Mouse (Mus musculus): ENCODE measurements around the gene Tmem252. TPM values are rescaled to one million over a fixed set of nuclear protein-coding genes. Genes with fewer than 3 reads are reported as not detected.

Tmem252 gene
- polyA plus RNA-seq (2015; fragmentation: Nextera tagmentation; extraction: Ambion mirVana) = 31.6 and 40.1 TPM in 2 replicates

GRCm38 (mm10) chr19:24673762-24674161 is at the start of gene Tmem252:
Gene Tmem252, plus strand, starts transcription at chr19:24674008.

Other genes with a start within 250 kb of the Tmem252 start
- gene Fam122a, start 196.7 kb upstream of the Tmem252 start, polyA plus RNA-seq (2015; fragmentation: Nextera tagmentation; extraction: Ambion mirVana) = 41.9 and 48.4 TPM in 2 replicates
- gene Pip5k1b, start 118.1 kb upstream of the Tmem252 start, polyA plus RNA-seq (2015; fragmentation: Nextera tagmentation; extraction: Ambion mirVana) = 1.4 and 1.5 TPM in 2 replicates
- 31.1 and 33.8 TPM in 2 replicates for gene Pgm5, start 187.8 kb downstream of the Tmem252 start, polyA plus RNA-seq (2015; fragmentation: Nextera tagmentation; extraction: Ambion mirVana)
- 237 and 260 TPM in 2 replicates for gene Gm10053, start 201.7 kb downstream of the Tmem252 start, polyA plus RNA-seq (2015; fragmentation: Nextera tagmentation; extraction: Ambion mirVana)
- gene Foxd4, start 227.2 kb downstream of the Tmem252 start, polyA plus RNA-seq (2015; fragmentation: Nextera tagmentation; extraction: Ambion mirVana) = not detected in 2 replicates